Comparison of ENCODE assay signal across 23 mouse cellular contexts in the genomic region with DNA sequence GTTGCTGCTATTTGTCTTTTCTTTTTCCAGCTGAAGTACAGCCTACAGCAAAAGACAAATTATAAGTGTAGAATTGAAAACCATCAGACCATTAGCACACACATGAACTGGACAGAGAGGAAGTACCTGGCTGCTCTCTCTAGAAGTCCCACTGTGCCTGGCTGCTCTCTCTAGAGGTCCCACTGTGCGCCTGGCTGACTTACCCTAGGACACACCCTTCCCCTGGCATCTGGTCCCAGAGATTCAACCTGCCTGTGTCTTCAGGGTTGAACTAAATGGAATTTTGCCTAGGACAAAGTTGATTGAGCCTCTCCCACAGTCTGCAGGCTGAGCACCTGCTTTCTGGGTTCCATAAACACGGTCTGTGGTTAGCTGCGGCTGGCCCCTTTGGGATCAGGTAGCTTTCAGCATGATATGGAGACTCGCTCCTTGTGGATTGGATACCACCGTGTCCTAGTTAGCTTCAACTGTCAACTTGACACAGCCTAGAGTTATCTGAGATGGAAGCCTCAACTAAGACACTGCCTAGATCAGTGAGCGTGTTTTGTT. TPM values are rescaled to one million over a fixed set of nuclear protein-coding genes. Genes with fewer than 3 reads are reported as not detected.
DNase-seq lines count a peak whose midpoint lies in the region; ATAC-seq and TF ChIP-seq lines count a peak whose summit lies in the region.
"Had no signal": no experiment of that assay in that cellular context is flagged by ENCODE, and none has a peak within 500 bp of the region (broad histone marks: within the 10 kb centered on the region; RNA-seq: fewer than 3 reads in every experiment).

No protein-coding gene starts in this region.

- no peak overlapping the region for H3K4me2 ChIP-seq in CH12.LX (ENCODE audit: insufficient read depth, low read depth, poor library complexity, severe bottlenecking)
- H3K4me2 ChIP-seq in myocyte (ENCODE audit: low read depth), result no peak overlapping the region
- no peak overlapping the region for H3K4me2 ChIP-seq in midbrain, embryonic 13.5 days (replicated peaks)
- H3K4me2 ChIP-seq in stomach, postnatal 0 days (replicated peaks; ENCODE audit: low read depth), result no peak overlapping the region

- H3ac ChIP-seq in myocyte (ENCODE audit: control insufficient read depth, insufficient read length), result no peak overlapping the region

- no peak for TF ChIP-seq RAD21 in CH12.LX (IDR thresholded peaks at IDR 0.05; ENCODE audit: low read depth, low read length)
- no peak for TF ChIP-seq RAD21 in MEL (IDR thresholded peaks at IDR 0.05; ENCODE audit: low read depth, low read length)

- H3K27me3 ChIP-seq in CH12.LX (replicated peaks) (no peaks in the 10 kb centered on the region), MEL (ENCODE audit: control insufficient read depth in 1 of 2, insufficient read depth in 2 of 2, low read length in 2 of 2) (no peaks in the 10 kb centered on the region), myocyte (ENCODE audit: control insufficient read depth, insufficient read depth, insufficient read length) (no peaks in the 10 kb centered on the region)
- H3K27me3 ChIP-seq in midbrain, embryonic 13.5 days, result no peaks in the 10 kb centered on the region
- H3K27me3 ChIP-seq in stomach, postnatal 0 days (ENCODE audit: control insufficient read depth, insufficient read depth, low read length), result no peaks in the 10 kb centered on the region
- H3K27me3 ChIP-seq: Patski had no signal

- TF ChIP-seq CTCF in CH12.LX (conservative IDR thresholded peaks at IDR 0.05 in 1 of 2, IDR thresholded peaks at IDR 0.05 in 1 of 2; ENCODE audit: low read depth in 2 of 2, low read length in 2 of 2), result no peak
- TF ChIP-seq CTCF in MEL (IDR thresholded peaks at IDR 0.05 in 2 of 3, conservative IDR thresholded peaks at IDR 0.05 in 1 of 3; ENCODE audit: control insufficient read depth in 1 of 3, insufficient read depth in 1 of 3, low read depth in 2 of 3, low read length in 3 of 3, poor library complexity in 1 of 3, severe bottlenecking in 1 of 3), result no peak
- no peak for TF ChIP-seq CTCF in stomach, postnatal 0 days (IDR thresholded peaks at IDR 0.05; ENCODE audit: low read depth)

- 89% methylated on average over 6 of the region's 6 CpGs for whole genome bisulfite sequencing in midbrain, embryonic 13.5 days
- WGBS in stomach, postnatal 0 days, result 84% methylated on average over 6 of the region's 6 CpGs

- H3K27ac ChIP-seq in CH12.LX (ENCODE audit: insufficient read depth, low read depth), result no peak overlapping the region
- no peak overlapping the region for H3K27ac ChIP-seq in MEL (ENCODE audit: control insufficient read depth, low read depth, low read length)
- H3K27ac ChIP-seq in midbrain, embryonic 13.5 days, result no peak overlapping the region
- no peak overlapping the region for H3K27ac ChIP-seq in stomach, postnatal 0 days (replicated peaks)

- H3K4me1 ChIP-seq in CH12.LX (ENCODE audit: control insufficient read depth in 1 of 2, insufficient read depth in 2 of 2), result peaks cover 15 to 22% of the 10 kb centered on the region in 2 experiments
- H3K4me1 ChIP-seq in MEL (ENCODE audit: control insufficient read depth in 1 of 2, insufficient read depth in 2 of 2, low read length in 2 of 2), result 0 out of 4 replicates have a peak, but pooled peaks cover 0 to 5% of the 10 kb centered on the region in 2 experiments
- no peaks in the 10 kb centered on the region for H3K4me1 ChIP-seq in midbrain, embryonic 13.5 days (replicated peaks)
- H3K4me1 ChIP-seq in stomach, postnatal 0 days (replicated peaks; ENCODE audit: control insufficient read depth, insufficient read depth), result 0 out of 2 replicates have a peak, but pooled peaks cover 2% of the 10 kb centered on the region

- H3K9me3 ChIP-seq in CH12.LX (replicated peaks; ENCODE audit: low read length) (no peaks in the 10 kb centered on the region), MEL (replicated peaks; ENCODE audit: insufficient read depth, low read length) (no peaks in the 10 kb centered on the region)
- H3K9me3 ChIP-seq in midbrain, embryonic 13.5 days, result no peaks in the 10 kb centered on the region
- no peaks in the 10 kb centered on the region for H3K9me3 ChIP-seq in stomach, postnatal 0 days (ENCODE audit: control insufficient read depth, low read length)
- H3K9me3 ChIP-seq: G1E had no signal

- no peak for DNase-seq in CH12.LX (ENCODE audit: extremely low read depth)
- DNase-seq in MEL (ENCODE audit: low read depth, low spot score), result no peak
- peak; percentile 63 for DNase-seq in R1 (ENCODE audit: low read depth, low spot score)
- DNase-seq in spleen, postnatal 36 days (ENCODE audit: low spot score in 2 of 2), result no peak
- DNase-seq in kidney, postnatal 25 days, result no peak
- DNase-seq in stomach, postnatal 0 days (ENCODE audit: low spot score), result no peak
- DNase-seq: adrenal gland, adult 2 months; adrenal gland, adult 8-10 months; adrenal gland, postnatal 10 days; adrenal gland, postnatal 14 days; adrenal gland, postnatal 25 days; adrenal gland, postnatal 36 days; B cell, adult 2 months; cerebellum, adult 11 months; cerebellum, adult 11-12 months; cerebellum, adult 18-20 months; cerebellum, adult 8-10 months had no signal

- in situ Hi-C loops in CH12.LX (cut with MboI; ENCODE audit: low pct_ligation_motif_present, low pct_unique_long_range_greater_than_20kb, low sequenced_read_pairs), result no loop called here

- H3K9ac ChIP-seq in CH12.LX (ENCODE audit: insufficient read depth, low read depth) (no peak overlapping the region), MEL (ENCODE audit: control insufficient read depth, low read depth, low read length, poor library complexity, severe bottlenecking) (no peak overlapping the region)
- H3K9ac ChIP-seq in midbrain, embryonic 13.5 days (replicated peaks), result no peak overlapping the region
- H3K9ac ChIP-seq in stomach, postnatal 0 days (ENCODE audit: low read length), result no peak overlapping the region

- no peak overlapping the region for H3K4me3 ChIP-seq in CH12.LX (replicated peaks in 1 of 3; ENCODE audit: low read depth in 2 of 3, low read length in 2 of 3, poor library complexity in 1 of 3)
- H3K4me3 ChIP-seq in MEL (ENCODE audit: control insufficient read depth in 1 of 2, insufficient read depth in 1 of 2, low read depth in 2 of 2, low read length in 2 of 2), result no peak overlapping the region
- no peak overlapping the region for H3K4me3 ChIP-seq in myocyte
- H3K4me3 ChIP-seq in midbrain, embryonic 13.5 days (replicated peaks), result no peak overlapping the region
- no peak overlapping the region for H3K4me3 ChIP-seq in stomach, postnatal 0 days (ENCODE audit: low read depth, low read length)

- H3K36me3 ChIP-seq in CH12.LX (replicated peaks in 1 of 2; ENCODE audit: control insufficient read depth in 1 of 2, insufficient read depth in 1 of 2, low read length in 1 of 2) (peaks cover 0 to 14% of the 10 kb centered on the region in 2 experiments), MEL (ENCODE audit: control insufficient read depth in 1 of 2, insufficient read depth in 2 of 2, low read length in 2 of 2) (peaks cover 0 to 3% of the 10 kb centered on the region in 2 experiments; a peak in 2 of 4 replicates), myocyte (ENCODE audit: control insufficient read depth, insufficient read depth) (no peaks in the 10 kb centered on the region)
- peaks cover 5% of the 10 kb centered on the region; the same call in 1 of the 2 replicates for H3K36me3 ChIP-seq in midbrain, embryonic 13.5 days
- H3K36me3 ChIP-seq in stomach, postnatal 0 days (ENCODE audit: control insufficient read depth, insufficient read depth, low read length), result no peaks in the 10 kb centered on the region

- dilution Hi-C loops in CH12.LX (cut with MboI; ENCODE audit: extremely low pct_ligation_motif_present, extremely low pct_unique_long_range_greater_than_20kb, low sequenced_read_pairs), result no loop called here

- no peak for TF ChIP-seq POLR2A in CH12.LX (IDR thresholded peaks at IDR 0.05; ENCODE audit: low read depth, low read length)
- no peak for TF ChIP-seq POLR2A in MEL (IDR thresholded peaks at IDR 0.05; ENCODE audit: control insufficient read depth in 1 of 2, insufficient read depth in 1 of 2, low read depth in 1 of 2, low read length in 2 of 2, poor library complexity in 1 of 2)
- no peak for TF ChIP-seq POLR2A in myocyte (IDR thresholded peaks at IDR 0.05; ENCODE audit: insufficient read length, low read depth)

- TF ChIP-seq EP300 in CH12.LX (IDR thresholded peaks at IDR 0.05; ENCODE audit: low read length), result no peak
- TF ChIP-seq EP300 in MEL (IDR thresholded peaks at IDR 0.05; ENCODE audit: low read depth in 1 of 2, low read length in 2 of 2), result no peak
- no peak for TF ChIP-seq EP300 in stomach, postnatal 0 days (optimal IDR thresholded peaks at IDR 0.05)

- H3K79me2 ChIP-seq in CH12.LX (replicated peaks; ENCODE audit: control insufficient read depth, extremely low read depth, insufficient read depth, poor library complexity, severe bottlenecking), result no peaks in the 10 kb centered on the region
- H3K79me2 ChIP-seq in MEL (ENCODE audit: control insufficient read depth, insufficient read depth, low read length, poor library complexity), result no peaks in the 10 kb centered on the region
- H3K79me2 ChIP-seq in myocyte (ENCODE audit: control insufficient read depth, insufficient read depth), result no peaks in the 10 kb centered on the region

- no peak for ATAC-seq in midbrain, embryonic 13.5 days
- ATAC-seq in stomach, postnatal 0 days (ENCODE audit: low FRiP score, low TSS enrichment), result no peak
- ATAC-seq: activated CD4-positive, CD25-positive, alpha-beta regulatory T cell, adult 4 months; CD4-positive, CD25-positive, alpha-beta regulatory T cell, adult 4 months; Patski had no signal

TF ChIP-seq in myocyte, 11 proteins besides CTCF, POLR2A, EP300 and RAD21 (continues in another document):
- no peak for TF ChIP-seq REST (IDR thresholded peaks at IDR 0.05; ENCODE audit: insufficient read depth, insufficient read length)

RNA-seq across cellular contexts. Expression of a gene that starts 11.0 kb away (rescaled TPM):
- 0.13 and 0.25 TPM in 2 replicates for total RNA-seq in CH12.LX (2012; rRNA removed)
- not detected in 2 replicates for total RNA-seq in CH12.LX (2014; rRNA removed)
- polyA plus RNA-seq in CH12.LX (2012; ENCODE audit: insufficient read length, low read depth), result 0.45 and 0.60 TPM in 2 replicates
- total RNA-seq in MEL (2012; rRNA removed), result 7.6 and 11.2 TPM in 2 replicates
- 10 to 100 TPM; 40.2 to 77.2 TPM for polyA plus RNA-seq in MEL (2012; ENCODE audit: insufficient read depth in 1 of 2, insufficient read length in 2 of 2, low read depth in 1 of 2, low replicate concordance in 2 of 2, missing spikeins in 1 of 2)
- 12.1 TPM for polyA plus RNA-seq in myocyte (2012; fragmentation: generic; extraction: Trizol)
- 1.9 and 2.1 TPM in 2 replicates for polyA plus RNA-seq in midbrain, embryonic 13.5 days (2015; fragmentation: Nextera tagmentation; extraction: Ambion mirVana)
- 31.4 and 36.8 TPM in 2 replicates for polyA plus RNA-seq in stomach, postnatal 0 days (2015; fragmentation: Nextera tagmentation; extraction: Ambion mirVana)
- polyA plus RNA-seq: activated CD4-positive, CD25-positive, alpha-beta regulatory T cell, adult 4 months; G1E had no signal

RNA-seq across cellular contexts. Expression of a gene that starts 48.6 kb away (rescaled TPM):
- total RNA-seq in CH12.LX (2012; rRNA removed) (11.8 and 12.7 TPM in 2 replicates), CH12.LX (2014; rRNA removed) (14.4 and 14.9 TPM in 2 replicates), MEL (2012; rRNA removed) (8.3 and 8.6 TPM in 2 replicates)
- polyA plus RNA-seq in CH12.LX (2012; ENCODE audit: insufficient read length, low read depth) (21.8 and 28.3 TPM in 2 replicates), MEL (2012; ENCODE audit: insufficient read depth in 1 of 2, insufficient read length in 2 of 2, low read depth in 1 of 2, low replicate concordance in 2 of 2, missing spikeins in 1 of 2) (10 to 100 TPM; 18.2 to 91.2 TPM), myocyte (2012; fragmentation: generic; extraction: Trizol) (15.1 TPM)
- 51.8 and 53.4 TPM in 2 replicates for polyA plus RNA-seq in midbrain, embryonic 13.5 days (2015; fragmentation: Nextera tagmentation; extraction: Ambion mirVana)
- polyA plus RNA-seq in stomach, postnatal 0 days (2015; fragmentation: Nextera tagmentation; extraction: Ambion mirVana), result 17.7 and 17.8 TPM in 2 replicates
